8 mouse cellular contexts compared by ENCODE assay signal in the genomic region with DNA sequence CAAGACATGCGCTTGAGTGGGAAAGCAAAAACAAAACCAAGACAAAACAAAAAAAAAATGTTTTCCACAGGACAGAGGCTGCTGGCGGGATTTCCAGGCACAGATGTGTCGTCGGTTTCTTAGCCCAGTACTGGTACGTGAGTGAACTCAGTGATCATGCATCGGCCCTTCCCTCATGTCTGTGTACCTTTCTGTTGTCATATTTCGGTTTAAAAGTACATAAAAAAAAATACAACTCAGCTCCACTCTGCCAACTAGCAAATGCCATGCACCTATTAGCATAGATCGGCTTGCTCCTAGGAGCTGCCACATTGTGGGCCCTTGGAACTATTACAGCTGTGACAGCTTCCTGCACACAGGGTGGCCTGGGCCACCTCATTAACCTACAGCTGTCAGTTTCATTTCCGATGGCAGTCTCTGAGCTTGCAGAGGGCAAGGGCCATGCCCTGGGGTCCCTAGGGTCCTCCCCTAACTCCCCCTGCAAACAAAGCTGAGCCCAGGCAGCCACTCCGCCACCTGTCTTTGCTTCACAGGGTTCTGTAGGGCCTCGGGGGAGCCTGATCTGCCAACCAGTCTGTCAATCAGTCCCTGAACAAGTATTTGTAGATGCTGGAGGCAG. TPM values are rescaled to one million over a fixed set of nuclear protein-coding genes. Genes with fewer than 3 reads are reported as not detected.
DNase-seq lines count a peak whose midpoint lies in the region; ATAC-seq and TF ChIP-seq lines count a peak whose summit lies in the region.

No protein-coding gene starts in this region.

- H3K9ac ChIP-seq in liver, postnatal 0 days (replicated peaks), result no peak overlapping the region
- no peak overlapping the region for H3K9ac ChIP-seq in liver, embryonic 12.5 days
- no peak overlapping the region for H3K9ac ChIP-seq in embryonic facial prominence, embryonic 11.5 days (replicated peaks; ENCODE audit: low read length)
- no peak overlapping the region for H3K9ac ChIP-seq in limb, embryonic 11.5 days (ENCODE audit: low read length)

- H3K4me2 ChIP-seq in liver, postnatal 0 days (ENCODE audit: low read depth, low read length), result no peak overlapping the region
- H3K4me2 ChIP-seq in liver, embryonic 12.5 days, result no peak overlapping the region
- no peak overlapping the region for H3K4me2 ChIP-seq in embryonic facial prominence, embryonic 11.5 days (ENCODE audit: low read depth, low read length)
- H3K4me2 ChIP-seq in limb, embryonic 11.5 days (ENCODE audit: low read depth, severe bottlenecking), result no peak overlapping the region

- DNase-seq in liver, postnatal 0 days, result peak; percentile 60
- peak; percentile 59 for DNase-seq in embryonic facial prominence, embryonic 11.5 days (ENCODE audit: low spot score)
- DNase-seq in limb, embryonic 11.5 days (ENCODE audit: low spot score), result peak; percentile 64
- peak; percentile 25 for DNase-seq in spleen, adult 12 weeks (ENCODE audit: low spot score)
- DNase-seq in kidney, adult 2 months, result no peak
- no peak for DNase-seq in layer of hippocampus, adult 18-20 months (ENCODE audit: low spot score in 2 of 2)

- TF ChIP-seq CTCF in liver, postnatal 0 days (IDR thresholded peaks at IDR 0.05; ENCODE audit: low read depth), result 0 out of 2 replicates have a peak, but pooled peaks have one; percentile 6
- TF ChIP-seq CTCF in kidney, adult 2 months (conservative IDR thresholded peaks at IDR 0.05; ENCODE audit: insufficient read depth, insufficient read length, low read depth, low read length), result no peak

- no peak overlapping the region for H3K4me3 ChIP-seq in liver, postnatal 0 days (ENCODE audit: low read depth, low read length)
- no peak overlapping the region for H3K4me3 ChIP-seq in liver, embryonic 12.5 days
- no peak overlapping the region for H3K4me3 ChIP-seq in embryonic facial prominence, embryonic 11.5 days (ENCODE audit: low read depth, low read length)
- H3K4me3 ChIP-seq in limb, embryonic 11.5 days (ENCODE audit: low read depth, low read length), result no peak overlapping the region
- no peak overlapping the region for H3K4me3 ChIP-seq in kidney, adult 2 months (ENCODE audit: insufficient read depth, low read depth, low read length)

- H3K36me3 ChIP-seq in liver, postnatal 0 days (replicated peaks; ENCODE audit: insufficient read depth, low read length), result no peaks in the 10 kb centered on the region
- no peaks in the 10 kb centered on the region for H3K36me3 ChIP-seq in liver, embryonic 12.5 days
- H3K36me3 ChIP-seq in embryonic facial prominence, embryonic 11.5 days (replicated peaks; ENCODE audit: control insufficient read depth, insufficient read depth, low read depth, low read length), result no peaks in the 10 kb centered on the region
- no peaks in the 10 kb centered on the region for H3K36me3 ChIP-seq in limb, embryonic 11.5 days (ENCODE audit: control insufficient read depth, insufficient read depth, low read length)
- H3K36me3 ChIP-seq in kidney, adult 2 months (ENCODE audit: control insufficient read depth, insufficient read depth, low read length), result no peaks in the 10 kb centered on the region

- WGBS in liver, postnatal 0 days (ENCODE audit: insufficient replicate concordance), result 55% methylated on average over 11 of the region's 11 CpGs
- WGBS in liver, embryonic 12.5 days (ENCODE audit: insufficient replicate concordance), result 59% methylated on average over 11 of the region's 11 CpGs
- 27% methylated on average over 11 of the region's 11 CpGs for WGBS in embryonic facial prominence, embryonic 11.5 days
- 40% methylated on average over 11 of the region's 11 CpGs for WGBS in limb, embryonic 11.5 days
- 60% methylated on average over 11 of the region's 11 CpGs for WGBS in kidney, adult 2 months

- peak; percentile 72 for ATAC-seq in liver, postnatal 0 days
- no peak for ATAC-seq in liver, embryonic 12.5 days
- ATAC-seq in embryonic facial prominence, embryonic 11.5 days (replicated peaks; ENCODE audit: insufficient number of reproducible peaks, low FRiP score, low TSS enrichment, low read depth), result peak; percentile 76
- no peak for ATAC-seq in limb, embryonic 11.5 days (ENCODE audit: insufficient number of reproducible peaks, low FRiP score, low TSS enrichment, low read depth)
- ATAC-seq in erythroid progenitor cell, adult 5-6 weeks (replicated peaks; ENCODE audit: low FRiP score, poor library complexity, severe bottlenecking), result no peak

- H3K9me3 ChIP-seq in liver, postnatal 0 days (ENCODE audit: low read length), result no peaks in the 10 kb centered on the region
- H3K9me3 ChIP-seq in liver, embryonic 12.5 days (replicated peaks), result no peaks in the 10 kb centered on the region
- H3K9me3 ChIP-seq in embryonic facial prominence, embryonic 11.5 days (replicated peaks; ENCODE audit: control insufficient read depth, low read length), result no peaks in the 10 kb centered on the region
- H3K9me3 ChIP-seq in limb, embryonic 11.5 days (ENCODE audit: control insufficient read depth, low read length), result no peaks in the 10 kb centered on the region

- H3K27me3 ChIP-seq in liver, postnatal 0 days (ENCODE audit: insufficient read depth, low read length), result no peaks in the 10 kb centered on the region
- peaks cover 21% of the 10 kb centered on the region for H3K27me3 ChIP-seq in liver, embryonic 12.5 days (replicated peaks)
- peaks cover 7% of the 10 kb centered on the region for H3K27me3 ChIP-seq in embryonic facial prominence, embryonic 11.5 days (ENCODE audit: control insufficient read depth, insufficient read depth, low read length)
- H3K27me3 ChIP-seq in limb, embryonic 11.5 days (ENCODE audit: control insufficient read depth, insufficient read depth, low read length), result peaks cover 2% of the 10 kb centered on the region; the same call in 1 of the 2 replicates
- H3K27me3 ChIP-seq in kidney, adult 2 months (replicated peaks; ENCODE audit: control insufficient read depth, insufficient read depth, low read length), result no peaks in the 10 kb centered on the region

- no peaks in the 10 kb centered on the region for H3K4me1 ChIP-seq in liver, postnatal 0 days (ENCODE audit: insufficient read depth)
- H3K4me1 ChIP-seq in liver, embryonic 12.5 days, result no peaks in the 10 kb centered on the region
- peaks cover 8% of the 10 kb centered on the region; the same call in 1 of the 2 replicates for H3K4me1 ChIP-seq in embryonic facial prominence, embryonic 11.5 days (ENCODE audit: control insufficient read depth, insufficient read depth, low read length)
- H3K4me1 ChIP-seq in limb, embryonic 11.5 days (ENCODE audit: control insufficient read depth, insufficient read depth, low read length), result peaks cover 42% of the 10 kb centered on the region
- no peaks in the 10 kb centered on the region for H3K4me1 ChIP-seq in kidney, adult 2 months (ENCODE audit: control insufficient read depth, insufficient read depth, low read length)

- no peak for TF ChIP-seq POLR2A in kidney, adult 2 months (IDR thresholded peaks at IDR 0.05; ENCODE audit: low read depth, low read length)

- no peak for TF ChIP-seq EP300 in liver, postnatal 0 days (IDR thresholded peaks at IDR 0.05; ENCODE audit: low read depth)

- peak overlapping the region; percentile 64 for H3K27ac ChIP-seq in liver, postnatal 0 days (ENCODE audit: low read depth)
- no peak overlapping the region for H3K27ac ChIP-seq in liver, embryonic 12.5 days
- H3K27ac ChIP-seq in embryonic facial prominence, embryonic 11.5 days (replicated peaks; ENCODE audit: low read depth, low read length), result no peak overlapping the region
- H3K27ac ChIP-seq in limb, embryonic 11.5 days (replicated peaks; ENCODE audit: low read depth, low read length), result no peak overlapping the region
- H3K27ac ChIP-seq in kidney, adult 2 months (ENCODE audit: insufficient read depth, low read depth, low read length), result no peak overlapping the region

RNA-seq across cellular contexts. Expression of a gene that starts 33.5 kb away (rescaled TPM):
- polyA plus RNA-seq in liver, postnatal 0 days (2015; fragmentation: Nextera tagmentation; extraction: Ambion mirVana), result 0.64 and 0.86 TPM in 2 replicates
- 2.2 and 2.8 TPM in 2 replicates for polyA plus RNA-seq in liver, embryonic 12.5 days (2016; fragmentation: Nextera tagmentation; extraction: Ambion mirVana)
- 4.8 and 5.2 TPM in 2 replicates for polyA plus RNA-seq in embryonic facial prominence, embryonic 11.5 days (2014; fragmentation: Nextera tagmentation; extraction: Ambion mirVana)
- 3.8 and 4.2 TPM in 2 replicates for polyA plus RNA-seq in limb, embryonic 11.5 days (2014; fragmentation: Nextera tagmentation; extraction: Ambion mirVana)
- 14.3 and 18.7 TPM in 2 replicates for total RNA-seq in erythroid progenitor cell, adult 5-6 weeks (2015; ENCODE audit: low replicate concordance)
- 26.2 and 27.9 TPM in 2 replicates for total RNA-seq in erythroid progenitor cell, adult 5-6 weeks (2017; ENCODE audit: low replicate concordance)
- 1.3 and 1.4 TPM in 2 replicates for polyA plus RNA-seq in kidney, adult 2 months (2012; rRNA removed)
- 10 to 100 TPM; 12.0 to 12.6 TPM for total RNA-seq in layer of hippocampus, adult 18-20 months (2021)

Comparison
In these comparisons a context has a peak if more than half of its experiments do, and no peak if none do; other contexts are left out.
1. ATAC-seq: peak in liver, postnatal 0 days (single experiment) and embryonic facial prominence, embryonic 11.5 days (single experiment); none in liver, embryonic 12.5 days (single experiment), limb, embryonic 11.5 days (single experiment) and erythroid progenitor cell, adult 5-6 weeks (single experiment).
2. DNase-seq: peak in liver, postnatal 0 days (single experiment), embryonic facial prominence, embryonic 11.5 days (single experiment), limb, embryonic 11.5 days (single experiment) and spleen, adult 12 weeks (single experiment); none in kidney, adult 2 months (single experiment) and layer of hippocampus, adult 18-20 months (0 of 2).